Mouse (Mus musculus) left cerebral cortex, postnatal 36 days (tissue): ENCODE results near the gene Sema6d. TPM values are rescaled to one million over a fixed set of nuclear protein-coding genes. Genes with fewer than 3 reads are reported as not detected.

ENCODE experiments used
- DNase-seq, 2 experiments: peaks; one replicate each; pipeline ENCODE4 v3.0.0; 2021 to 2022; ENCODE audit warnings: low spot score in 2 of 2, mixed read lengths in 1 of 2
- intact Hi-C: fragments of 180-260 bp; cut with DNase I; formaldehyde crosslinking; loops from one replicate; pipeline ENCODE4 v1.15.1; 2025
- total RNA-seq, 2 experiments: library from RNA; stranded (reverse); gene quantifications; 2 replicates each; pipeline ENCODE4 v1.2.3; 2021

Gene Sema6d
- total RNA-seq, 2 experiments from 2014 or later: 43.6 to 51.6 TPM

GRCm38 (mm10) chr2:124661316-124661715 lies 571.5 kb downstream of the Sema6d start:
- intact Hi-C loops: no loop called here
- DNase-seq: no peak

DNA sequence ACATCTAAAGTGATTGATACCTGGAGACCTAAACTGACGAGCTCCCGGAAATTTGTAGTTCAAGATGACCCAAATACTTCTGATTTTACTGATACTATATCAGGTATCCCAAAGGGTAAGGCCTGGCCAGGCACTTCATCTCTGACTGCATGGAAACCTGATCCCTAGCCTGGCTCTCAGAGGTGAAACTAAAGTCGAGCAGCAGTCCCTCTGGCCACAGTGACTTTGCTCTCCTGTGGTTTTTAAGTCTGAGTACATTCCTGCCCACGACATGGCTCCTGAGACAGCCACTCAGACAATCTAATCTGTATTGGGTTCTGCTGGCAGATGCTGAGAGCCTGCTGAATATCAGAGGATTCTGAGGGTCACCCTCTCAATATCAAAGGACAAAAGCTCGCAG lies 572.5 kb downstream of the Sema6d start:
- intact Hi-C loops: no loop called here

DNA sequence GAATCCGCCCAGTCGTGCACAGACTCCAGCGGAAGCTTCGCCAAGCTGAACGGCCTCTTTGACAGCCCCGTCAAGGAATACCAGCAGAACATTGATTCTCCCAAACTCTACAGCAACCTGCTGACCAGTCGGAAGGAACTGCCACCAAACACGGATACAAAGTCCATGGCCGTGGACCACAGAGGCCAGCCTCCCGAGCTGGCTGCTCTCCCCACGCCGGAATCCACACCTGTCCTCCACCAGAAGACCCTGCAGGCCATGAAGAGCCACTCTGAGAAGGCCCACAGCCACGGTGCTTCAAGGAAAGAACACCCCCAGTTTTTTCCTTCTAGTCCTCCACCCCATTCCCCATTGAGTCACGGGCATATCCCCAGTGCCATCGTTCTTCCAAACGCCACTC lies 574.4 kb downstream of the Sema6d start:
- DNase-seq: no peak
- intact Hi-C loops: no loop called here

More for the DNA sequence above, 572.5 kb downstream of the Sema6d start:
- no peak for DNase-seq

GRCm38 (mm10) chr2:124668431-124668830 lies 578.7 kb downstream of the Sema6d start:
- intact Hi-C loops: no loop called here
- DNase-seq: no peak

- intact Hi-C loops: no loop called here
- no peak for DNase-seq
Observed at GRCm38 (mm10) chr2:124673117-124673516, 583.3 kb downstream of the Sema6d start.

GRCm38 (mm10) chr2:124684481-124684901 lies 594.7 kb downstream of the Sema6d start:
- DNase-seq: no peak
- intact Hi-C loops: no loop called here

DNA sequence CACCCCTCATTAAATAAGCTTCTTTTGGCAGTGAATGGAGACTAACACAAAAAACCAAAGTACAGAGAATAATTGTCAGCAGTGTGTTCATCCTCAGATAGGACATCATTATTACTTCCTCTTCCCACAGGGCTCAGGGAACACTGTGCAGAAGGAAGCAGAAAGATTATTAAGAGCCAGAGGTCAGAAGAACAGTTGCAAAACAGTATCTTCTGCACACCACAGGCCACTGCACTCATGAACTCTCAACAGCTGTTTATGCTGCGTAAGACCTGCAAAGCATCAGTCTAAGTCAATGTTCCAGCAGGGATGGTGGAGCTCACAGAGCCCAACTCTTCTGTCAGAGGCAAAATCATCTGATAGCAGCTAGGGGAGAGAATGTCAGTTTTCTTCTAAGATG lies 600.6 kb downstream of the Sema6d start:
- DNase-seq: no peak
- intact Hi-C loops: no loop called here

GRCm38 (mm10) chr2:124702621-124703020 lies 612.9 kb downstream of the Sema6d start:
- intact Hi-C loops: no loop called here
- no peak for DNase-seq

DNA sequence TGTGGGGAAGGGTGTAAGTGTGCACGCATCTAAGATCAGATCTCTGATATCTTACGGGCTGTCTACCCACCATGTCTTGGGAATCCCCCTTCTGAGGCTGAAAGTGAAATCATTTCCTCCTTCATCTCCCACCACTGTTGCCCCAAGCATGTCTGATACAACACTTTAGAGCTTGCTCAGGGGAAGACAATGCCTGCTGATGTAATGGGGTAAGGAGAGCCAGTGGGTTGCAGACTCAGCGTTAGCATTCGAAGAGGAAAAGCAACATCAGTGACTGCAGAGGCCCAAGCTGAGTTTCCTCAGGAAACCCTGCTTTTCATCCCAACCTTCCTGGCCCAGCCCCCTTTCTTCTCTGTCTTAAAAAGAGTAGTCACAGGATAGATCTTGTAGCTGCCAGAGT lies 615.2 kb downstream of the Sema6d start:
- intact Hi-C loops: no loop called here

DNA sequence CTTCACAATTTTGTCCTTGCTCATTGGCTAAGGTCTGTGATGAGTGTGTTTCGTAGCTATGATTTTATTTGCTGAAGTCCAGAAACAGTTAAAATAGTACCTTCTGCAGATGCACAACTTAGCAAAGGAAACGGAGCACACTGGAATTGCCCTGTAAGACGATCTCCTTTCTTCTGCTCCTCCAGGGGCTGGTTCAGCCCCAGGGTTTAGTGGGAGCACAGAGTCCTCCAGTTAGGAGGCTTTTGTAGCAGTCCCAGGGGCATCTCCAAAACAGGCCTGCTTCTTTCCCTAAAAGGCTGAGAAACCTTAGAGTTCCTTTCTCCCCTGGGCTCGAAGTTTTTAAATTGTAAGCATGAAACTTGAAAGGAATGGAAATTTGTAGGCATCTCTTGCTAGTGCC lies 616.0 kb downstream of the Sema6d start:
- intact Hi-C loops: no loop called here
- no peak for DNase-seq

More for the DNA sequence above, 615.2 kb downstream of the Sema6d start:
- DNase-seq: no peak

- DNase-seq: no peak
- intact Hi-C loops: no loop called here
Observed at GRCm38 (mm10) chr2:124706896-124707295, 617.1 kb downstream of the Sema6d start.
